Mouse (Mus musculus) gastrocnemius, postnatal 14 days (tissue): ENCODE results near the gene Sh3glb2. TPM values are rescaled to one million over a fixed set of nuclear protein-coding genes. Genes with fewer than 3 reads are reported as not detected.

Experiments used
- DNase-seq: peaks from one replicate; pipeline ENCODE4 v3.0.0; 2021; ENCODE audit warnings: mixed read lengths
- intact Hi-C: fragments of 180-260 bp; cut with DNase I; formaldehyde crosslinking; loops from one replicate; pipeline ENCODE4 v1.15.1; 2025; ENCODE audit warnings: low total_unique reads
- total RNA-seq, 2 experiments: library from RNA; stranded (reverse); gene quantifications; 2 replicates each; pipeline ENCODE4 v1.2.3; 2021

Sh3glb2 gene
- total RNA-seq, 2 experiments from 2014 or later: 23.2 to 28.1 TPM

- DNase-seq: no peak
- intact Hi-C loops: no loop called here
Observed at GRCm38 (mm10) chr2:30345971-30346676, 13.0 kb downstream of the Sh3glb2 start.

GRCm38 (mm10) chr2:30343601-30344137 is 15.5 kb downstream of the Sh3glb2 start:
- peak; percentile 5 for DNase-seq
- intact Hi-C loops: no loop called here

GRCm38 (mm10) chr2:30342544-30342943 is 16.6 kb downstream of the Sh3glb2 start:
- DNase-seq: peak; percentile 1
- intact Hi-C loops: no loop called here

GRCm38 (mm10) chr2:30342061-30342460 is 17.1 kb downstream of the Sh3glb2 start:
- DNase-seq: peak; percentile 1
- intact Hi-C loops: no loop called here

GRCm38 (mm10) chr2:30337179-30337578 is 22.0 kb downstream of the Sh3glb2 start:
- intact Hi-C loops: no loop called here
- DNase-seq: no peak

- DNase-seq: no peak
- intact Hi-C loops: no loop called here
Observed at GRCm38 (mm10) chr2:30336174-30336915, 22.8 kb downstream of the Sh3glb2 start.

- intact Hi-C loops: no loop called here
- no peak for DNase-seq
Observed at GRCm38 (mm10) chr2:30335324-30335723, 23.8 kb downstream of the Sh3glb2 start.

- intact Hi-C loops: no loop called here
- no peak for DNase-seq
Observed at GRCm38 (mm10) chr2:30328791-30329190, 30.3 kb downstream of the Sh3glb2 start.

GRCm38 (mm10) chr2:30327276-30327675 is 31.9 kb downstream of the Sh3glb2 start:
- DNase-seq: no peak
- intact Hi-C loops: no loop called here

GRCm38 (mm10) chr2:30325296-30325695 is 33.8 kb downstream of the Sh3glb2 start:
- intact Hi-C loops: no loop called here
- no peak for DNase-seq

GRCm38 (mm10) chr2:30323111-30323510 is 36.0 kb downstream of the Sh3glb2 start:
- intact Hi-C loops: no loop called here
- no peak for DNase-seq

- intact Hi-C loops: no loop called here
- DNase-seq: no peak
Observed at GRCm38 (mm10) chr2:30319260-30319659, 39.9 kb downstream of the Sh3glb2 start.

- no peak for DNase-seq
Observed at GRCm38 (mm10) chr2:30316955-30317354, 42.2 kb downstream of the Sh3glb2 start.

GRCm38 (mm10) chr2:30316136-30316535 is 43.0 kb downstream of the Sh3glb2 start:
- intact Hi-C loops: no loop called here

More at GRCm38 (mm10) chr2:30316955-30317354, 42.2 kb downstream of the Sh3glb2 start:
- intact Hi-C loops: no loop called here

GRCm38 (mm10) chr2:30311481-30311880 is 47.7 kb downstream of the Sh3glb2 start:
- intact Hi-C loops: no loop called here
- no peak for DNase-seq

More at GRCm38 (mm10) chr2:30316136-30316535, 43.0 kb downstream of the Sh3glb2 start:
- DNase-seq: no peak

- intact Hi-C loops: no loop called here
- no peak for DNase-seq
Observed at GRCm38 (mm10) chr2:30309351-30309750, 49.8 kb downstream of the Sh3glb2 start.

- intact Hi-C loops: no loop called here
- no peak for DNase-seq
Observed at GRCm38 (mm10) chr2:30306087-30306486, 53.0 kb downstream of the Sh3glb2 start.

GRCm38 (mm10) chr2:30299966-30300365 is 59.2 kb downstream of the Sh3glb2 start:
- intact Hi-C loops: no loop called here

GRCm38 (mm10) chr2:30299525-30299924 is 59.6 kb downstream of the Sh3glb2 start:
- intact Hi-C loops: no loop called here
- DNase-seq: no peak

More at GRCm38 (mm10) chr2:30299966-30300365, 59.2 kb downstream of the Sh3glb2 start:
- DNase-seq: no peak
